Mouse (Mus musculus) heart, embryonic 14.5 days (tissue): ENCODE results near the gene 9530077C05Rik. TPM values are rescaled to one million over a fixed set of nuclear protein-coding genes. Genes with fewer than 3 reads are reported as not detected.

Source experiments
- ATAC-seq: fragments of 200-750 bp; cut with Nextera tagmentation; 2 replicates; pipeline ENCODE4 v1.8.0; 2017; ENCODE audit warnings: low read depth, moderate TSS enrichment; ENCODE audit not compliant: insufficient number of reproducible peaks, insufficient read depth, low FRiP score
- H3K27ac ChIP-seq, 2 experiments: fragments of 200-500 bp in 1 of 2; fragments of 300-500 bp in 1 of 2; sonication (generic) in 1 of 2; replicated peaks in 1 of 2; 2 replicates each; pipeline ENCODE4 v1.5.1; 2012 to 2014; ENCODE audit warnings: low read depth in 2 of 2, low read length in 2 of 2, control low read depth in 1 of 2, mild to moderate bottlenecking in 1 of 2, mixed read lengths in 1 of 2; ENCODE audit not compliant: control insufficient read depth in 1 of 2, insufficient read depth in 1 of 2
- H3K27me3 ChIP-seq: fragments of 300-500 bp; sonication (generic); 2 replicates; pipeline ENCODE4 v1.6.1; 2014; ENCODE audit warnings: mild to moderate bottlenecking, low read length, control low read depth; ENCODE audit not compliant: control insufficient read depth, insufficient read depth
- H3K36me3 ChIP-seq: fragments of 300-500 bp; sonication (generic); 2 replicates; pipeline ENCODE4 v1.6.1; 2014; ENCODE audit warnings: mild to moderate bottlenecking, control low read depth, low read length, mixed read lengths; ENCODE audit not compliant: control insufficient read depth, insufficient read depth
- H3K4me1 ChIP-seq, 2 experiments: fragments of 200-500 bp in 1 of 2; fragments of 300-500 bp in 1 of 2; sonication (generic) in 1 of 2; 2 replicates each; pipeline ENCODE4 v1.6.1; 2012 to 2014; ENCODE audit warnings: low read length in 2 of 2, control low read depth in 1 of 2, mixed read lengths in 1 of 2; ENCODE audit not compliant: control insufficient read depth in 2 of 2, insufficient read depth in 2 of 2
- H3K4me2 ChIP-seq: fragments of 300-500 bp; sonication (generic); 2 replicates; pipeline ENCODE4 v1.6.1; 2014; ENCODE audit warnings: mild to moderate bottlenecking, low read length
- H3K4me3 ChIP-seq, 2 experiments: fragments of 200-500 bp in 1 of 2; fragments of 300-500 bp in 1 of 2; sonication (generic) in 1 of 2; 2 replicates each; pipeline ENCODE4 v1.5.1; 2012 to 2014; ENCODE audit warnings: low read length in 2 of 2, mild to moderate bottlenecking in 2 of 2, control low read depth in 1 of 2, low read depth in 1 of 2, moderate library complexity in 1 of 2; ENCODE audit not compliant: control insufficient read depth in 1 of 2, insufficient read depth in 1 of 2
- H3K9ac ChIP-seq: fragments of 300-500 bp; sonication (generic); 2 replicates; pipeline ENCODE4 v1.6.1; 2014; ENCODE audit warnings: mild to moderate bottlenecking, low read length
- H3K9me3 ChIP-seq: fragments of 300-500 bp; sonication (generic); 2 replicates; pipeline ENCODE4 v1.6.1; 2016; ENCODE audit warnings: low read length, control low read depth; ENCODE audit not compliant: control insufficient read depth
- WGBS: fragments of 180-500 bp; shearing (Covaris S2); extraction: QIAGEN DNeasy Blood & Tissue Kit; methylation state at CpG from one replicate; pipeline ENCODE4 v1.1.7; 2014; 5-methylcytosine and 5-hydroxymethylcytosine counted together
- polyA plus RNA-seq: library from polyadenylated mRNA; unstranded; fragments of >200 nt; fragmentation: Nextera tagmentation; extraction: Ambion mirVana; gene quantifications from 2 replicates; pipeline ENCODE4 v1.2.1, GENCODE M21; 2014

Gene 9530077C05Rik
- polyA plus RNA-seq, 1 experiment from 2014 or later: 1.9 TPM

DNA sequence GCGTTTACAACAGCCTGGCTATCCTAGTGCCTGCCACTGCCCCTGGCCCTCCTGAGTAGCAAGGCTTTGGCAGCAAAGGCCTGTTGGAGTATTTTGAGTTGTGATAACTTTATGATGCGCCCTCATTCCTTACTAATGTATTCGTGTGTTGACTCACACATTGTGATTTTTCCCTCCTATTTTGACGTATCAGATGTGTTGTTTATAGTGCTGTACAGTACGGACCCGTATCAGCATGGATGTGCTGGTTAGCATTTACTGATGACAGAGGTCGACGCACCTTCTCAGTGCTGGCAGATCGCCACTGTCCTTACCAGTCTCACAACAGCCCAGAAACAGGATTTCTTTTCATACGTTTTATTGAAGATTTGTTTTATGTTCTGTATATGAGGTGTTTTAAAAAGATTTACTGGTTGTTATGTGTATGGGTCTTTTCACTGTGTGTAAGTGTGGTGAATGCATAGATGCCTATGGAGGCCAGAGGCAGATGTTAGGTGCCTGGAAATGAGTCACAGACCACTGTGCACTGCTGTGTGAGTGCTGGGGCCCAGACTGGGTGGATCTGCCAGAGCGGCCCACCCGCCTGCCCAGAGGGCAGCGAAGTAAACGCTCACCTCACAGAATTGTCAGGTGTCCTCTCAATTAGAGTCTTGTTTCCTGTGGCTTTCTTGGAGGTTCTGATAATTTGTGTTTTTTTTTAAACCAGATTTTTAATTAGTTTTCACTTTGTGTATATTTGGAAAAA lies 17.5 kb downstream of the 9530077C05Rik start:
- no peaks in the 10 kb centered on the region for H3K36me3 ChIP-seq
- no peak overlapping the region for H3K4me3 ChIP-seq
- no peak overlapping the region for H3K9ac ChIP-seq
- H3K4me2 ChIP-seq: no peak overlapping the region
- H3K27ac ChIP-seq: no peak overlapping the region
- 76% methylated on average over 14 of the region's 14 CpGs for WGBS
- no peaks in the 10 kb centered on the region for H3K27me3 ChIP-seq
- no peaks in the 10 kb centered on the region for H3K9me3 ChIP-seq
- H3K4me1 ChIP-seq: peaks cover 6 to 19% of the 10 kb centered on the region in 2 experiments
- no peak for ATAC-seq

GRCm38 (mm10) chr9:22429533-22430241 lies 18.4 kb downstream of the 9530077C05Rik start:
- 58% methylated on average over 15 of the region's 15 CpGs for WGBS
- Histone ChIP-seq H3K4me2 (peak overlapping the region; percentile 42), H3K27ac (no peak overlapping the region), H3K4me3 (no peak overlapping the region), H3K36me3 (no peaks in the 10 kb centered on the region), H3K4me1 (peaks cover 0 to 12% of the 10 kb centered on the region in 2 experiments; a peak in 2 of 4 replicates), H3K9ac (no peak overlapping the region), H3K9me3 (no peaks in the 10 kb centered on the region), H3K27me3 (no peaks in the 10 kb centered on the region)
- no peak for ATAC-seq

DNA sequence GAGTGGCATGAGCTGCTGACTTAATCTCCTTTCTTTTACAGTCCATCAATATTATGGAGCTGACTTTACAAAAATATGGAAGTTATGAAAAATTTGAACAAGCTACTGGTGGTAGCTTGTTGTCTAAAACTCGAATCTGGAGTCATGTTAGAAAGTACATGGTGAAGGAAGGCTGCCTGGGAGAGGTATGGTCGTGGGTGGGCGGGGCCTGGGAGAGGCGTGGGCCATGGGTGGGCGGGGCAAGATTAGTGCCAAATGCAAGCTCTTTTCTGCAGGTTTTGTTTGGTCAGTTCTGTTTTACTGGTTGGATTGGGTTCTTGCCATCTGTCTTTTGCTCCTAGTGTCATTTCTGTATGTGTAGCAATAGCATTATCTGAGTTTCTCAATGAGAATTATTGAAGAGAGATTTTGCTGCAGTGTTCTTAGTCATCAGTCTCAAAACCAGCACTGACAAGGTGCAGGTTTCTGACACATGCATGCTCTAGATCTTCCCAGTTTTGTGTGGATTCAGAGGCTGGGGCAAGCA lies 19.1 kb downstream of the 9530077C05Rik start:
- Histone ChIP-seq H3K27me3 (no peaks in the 10 kb centered on the region), H3K27ac (no peak overlapping the region), H3K4me1 (peaks cover 0 to 12% of the 10 kb centered on the region in 2 experiments; a peak in 2 of 4 replicates), H3K36me3 (no peaks in the 10 kb centered on the region), H3K4me3 (no peak overlapping the region), H3K9ac (no peak overlapping the region), H3K4me2 (peak overlapping the region; percentile 42; the same call in 1 of the 2 replicates), H3K9me3 (no peaks in the 10 kb centered on the region)
- WGBS: 33% methylated on average over 5 of the region's 5 CpGs
- no peak for ATAC-seq

GRCm38 (mm10) chr9:22433221-22433620 lies 21.9 kb downstream of the 9530077C05Rik start:
- no peak overlapping the region for H3K27ac ChIP-seq
- ATAC-seq: no peak
- no peak overlapping the region for H3K4me2 ChIP-seq
- H3K36me3 ChIP-seq: no peaks in the 10 kb centered on the region
- no peak overlapping the region for H3K9ac ChIP-seq
- H3K4me3 ChIP-seq: no peak overlapping the region
- 66% methylated on average over 2 of the region's 2 CpGs for WGBS
- peaks cover 0 to 12% of the 10 kb centered on the region in 2 experiments; a peak in 2 of 4 replicates for H3K4me1 ChIP-seq
- no peaks in the 10 kb centered on the region for H3K27me3 ChIP-seq
- no peaks in the 10 kb centered on the region for H3K9me3 ChIP-seq

DNA sequence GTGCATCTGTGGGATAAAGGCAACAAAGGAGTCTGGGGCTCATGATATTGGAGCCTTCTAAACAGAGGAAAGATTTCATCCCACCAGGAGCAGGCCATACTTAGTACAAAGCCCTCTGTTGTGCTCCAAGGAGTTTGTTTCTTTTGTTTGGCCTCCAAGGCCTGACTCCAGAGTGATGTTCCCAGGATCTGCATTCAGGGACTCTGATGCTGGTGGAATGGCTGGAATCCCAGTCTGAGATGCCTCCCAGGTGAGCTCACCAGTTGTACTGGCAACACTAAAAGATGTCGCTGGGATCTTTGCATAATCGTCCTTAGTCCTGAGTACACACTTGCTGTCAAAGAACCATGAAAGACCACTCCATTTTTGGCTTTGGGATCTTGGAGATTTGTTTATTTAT lies 22.8 kb downstream of the 9530077C05Rik start:
- H3K27ac ChIP-seq: no peak overlapping the region
- peaks cover 0 to 12% of the 10 kb centered on the region in 2 experiments; a peak in 2 of 4 replicates for H3K4me1 ChIP-seq
- no peaks in the 10 kb centered on the region for H3K36me3 ChIP-seq
- H3K9ac ChIP-seq: no peak overlapping the region
- no peak overlapping the region for H3K4me3 ChIP-seq
- H3K9me3 ChIP-seq: no peaks in the 10 kb centered on the region
- no peaks in the 10 kb centered on the region for H3K27me3 ChIP-seq
- H3K4me2 ChIP-seq: no peak overlapping the region
- no peak for ATAC-seq
- WGBS: 58% methylated on average over 2 of the region's 2 CpGs

GRCm38 (mm10) chr9:22438826-22439225 lies 27.5 kb downstream of the 9530077C05Rik start:
- Histone ChIP-seq H3K9ac (no peak overlapping the region), H3K4me1 (no peaks in the 10 kb centered on the region), H3K4me3 (no peak overlapping the region), H3K27me3 (no peaks in the 10 kb centered on the region), H3K4me2 (no peak overlapping the region), H3K9me3 (no peaks in the 10 kb centered on the region), H3K36me3 (no peaks in the 10 kb centered on the region), H3K27ac (no peak overlapping the region)
- ATAC-seq: no peak
- WGBS: 65% methylated on average over 1 of the region's 1 CpGs

DNA sequence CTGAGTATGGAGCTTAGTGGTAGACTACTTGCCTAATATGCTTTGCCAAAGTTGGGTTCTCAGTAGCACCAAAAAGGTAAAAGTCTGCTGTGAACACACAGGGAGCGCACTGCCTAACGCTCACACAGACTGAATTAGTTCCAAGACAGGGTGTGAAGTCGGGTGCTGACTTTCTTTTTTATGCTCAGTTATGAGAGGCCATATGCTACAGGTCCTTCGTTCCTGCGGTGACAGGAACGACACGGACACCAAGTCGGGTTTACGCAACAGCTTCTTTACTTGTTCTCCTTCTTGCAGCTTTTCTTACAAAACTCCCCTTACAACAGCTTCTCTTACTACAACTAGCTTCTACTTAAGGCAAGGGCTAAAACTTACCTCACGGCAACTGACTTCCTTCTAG lies 31.8 kb downstream of the 9530077C05Rik start:
- no peak overlapping the region for H3K9ac ChIP-seq
- H3K4me2 ChIP-seq: no peak overlapping the region
- H3K27ac ChIP-seq: no peak overlapping the region
- H3K27me3 ChIP-seq: no peaks in the 10 kb centered on the region
- H3K9me3 ChIP-seq: no peaks in the 10 kb centered on the region
- no peak overlapping the region for H3K4me3 ChIP-seq
- peaks cover 19% of the 10 kb centered on the region for H3K36me3 ChIP-seq
- no peak for ATAC-seq
- no peaks in the 10 kb centered on the region for H3K4me1 ChIP-seq
- WGBS: 87% methylated on average over 10 of the region's 10 CpGs
